Mouse (Mus musculus): ENCODE data around the gene Plpp2.

Plpp2 gene

GRCm38 (mm10) chr10:79552531-79552930 lies 18.9 kb upstream of the Plpp2 start:
- no peak for ATAC-seq (ENCODE audit: insufficient number of reproducible peaks, low FRiP score, low TSS enrichment)

DNA sequence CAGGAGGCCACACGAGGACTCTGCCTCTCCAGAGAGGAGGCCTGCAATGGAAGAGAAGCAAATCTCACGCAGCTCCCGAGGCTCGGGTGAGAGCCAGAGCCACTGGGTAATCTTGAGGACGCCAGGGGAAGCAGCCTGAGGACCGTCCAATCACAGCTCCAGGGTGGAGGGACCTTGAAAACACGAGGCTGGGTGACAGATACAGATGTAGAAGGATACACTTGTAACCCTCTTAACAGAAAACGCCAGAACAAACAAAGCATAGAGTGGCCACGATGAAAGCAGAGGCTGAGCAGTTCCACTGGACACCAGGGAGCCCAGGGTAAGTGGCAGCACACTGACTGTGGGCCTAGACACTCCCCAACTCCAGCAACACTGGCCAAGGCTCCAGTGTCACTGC lies 16.8 kb upstream of the Plpp2 start:
- ATAC-seq (ENCODE audit: insufficient number of reproducible peaks, low FRiP score, low TSS enrichment): no peak

DNA sequence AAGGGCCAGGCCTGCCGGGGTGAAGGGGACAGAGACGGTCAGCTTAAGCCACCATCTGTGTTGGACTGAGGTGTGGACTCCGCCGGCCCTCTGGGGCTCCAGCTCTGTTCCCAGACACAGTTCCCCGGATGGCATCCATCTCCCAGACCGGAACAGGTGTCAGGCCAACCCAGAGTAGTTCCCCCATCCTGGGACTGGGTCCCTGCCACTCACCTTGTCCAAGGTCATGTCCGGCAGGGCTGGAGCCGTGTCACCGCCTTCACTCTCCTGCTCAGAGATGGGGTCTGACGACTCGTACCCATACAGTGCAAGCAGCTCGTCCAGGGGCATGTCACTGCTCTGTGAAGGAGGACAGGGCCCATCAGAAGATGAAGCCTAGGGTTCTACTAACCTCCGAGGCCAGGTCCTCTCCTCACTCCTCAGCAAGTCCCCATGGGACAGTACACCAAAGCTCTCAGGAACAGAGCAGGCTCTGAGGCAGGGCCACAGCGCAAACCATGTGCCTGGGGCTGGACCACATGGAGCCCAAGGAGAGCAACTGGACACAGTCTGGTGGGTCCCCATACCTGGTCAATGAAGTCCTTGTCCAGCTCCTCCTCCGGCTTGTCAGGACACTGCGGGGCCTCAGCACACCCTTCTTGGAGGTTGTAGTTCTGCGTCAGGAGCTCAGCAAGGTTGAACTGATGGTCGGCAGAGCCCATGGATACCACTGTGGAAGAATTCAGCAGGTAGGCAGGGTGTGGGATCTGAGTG lies 15.6 kb upstream of the Plpp2 start:
- no peak for ATAC-seq (ENCODE audit: insufficient number of reproducible peaks, low FRiP score, low TSS enrichment)

GRCm38 (mm10) chr10:79548546-79548945 lies 14.9 kb upstream of the Plpp2 start:
- ATAC-seq (ENCODE audit: insufficient number of reproducible peaks, low FRiP score, low TSS enrichment): no peak

GRCm38 (mm10) chr10:79547148-79547675 lies 13.6 kb upstream of the Plpp2 start:
- no peak for ATAC-seq (ENCODE audit: insufficient number of reproducible peaks, low FRiP score, low TSS enrichment)

DNA sequence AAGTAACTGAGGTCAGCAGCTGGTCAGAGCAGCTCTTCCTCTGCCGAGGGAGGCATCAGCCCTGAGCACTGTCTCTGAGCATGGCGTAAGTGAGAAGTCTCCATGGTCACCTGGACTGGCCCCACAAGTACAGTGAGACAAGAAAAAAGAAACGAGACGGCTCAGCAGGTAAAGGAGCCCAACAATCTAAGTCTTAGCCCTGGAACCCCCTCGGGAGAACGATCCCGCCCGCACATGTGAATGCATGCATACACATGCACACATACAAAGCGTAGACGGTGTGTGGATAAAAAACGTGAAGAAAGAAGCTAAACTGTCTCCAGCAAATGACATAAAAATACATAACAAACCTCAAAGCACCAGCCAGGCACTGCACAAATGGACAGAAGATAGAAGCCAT lies 12.9 kb upstream of the Plpp2 start:
- ATAC-seq (ENCODE audit: insufficient number of reproducible peaks, low FRiP score, low TSS enrichment): no peak

GRCm38 (mm10) chr10:79545891-79546290 lies 12.3 kb upstream of the Plpp2 start:
- no peak for ATAC-seq (ENCODE audit: insufficient number of reproducible peaks, low FRiP score, low TSS enrichment)

DNA sequence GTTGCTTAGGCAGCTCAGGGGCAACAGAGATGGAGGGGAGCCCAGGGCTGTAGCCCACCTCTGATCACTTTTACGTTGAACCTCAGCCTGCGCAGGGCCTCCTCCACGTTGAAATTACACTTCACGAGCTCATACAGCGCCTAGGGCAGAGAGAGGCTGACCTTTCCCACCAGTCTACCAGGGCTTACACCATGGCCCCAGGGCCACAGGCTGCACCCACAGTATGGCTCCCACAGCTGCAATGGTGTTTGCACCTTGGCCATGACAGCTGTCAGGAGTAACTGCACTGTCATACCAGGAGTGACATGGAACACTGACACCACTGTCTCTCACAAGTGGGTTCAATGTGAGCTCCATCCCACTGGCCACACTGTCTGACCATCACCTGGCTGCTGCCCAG lies 11.0 kb upstream of the Plpp2 start:
- no peak for ATAC-seq (ENCODE audit: insufficient number of reproducible peaks, low FRiP score, low TSS enrichment)

DNA sequence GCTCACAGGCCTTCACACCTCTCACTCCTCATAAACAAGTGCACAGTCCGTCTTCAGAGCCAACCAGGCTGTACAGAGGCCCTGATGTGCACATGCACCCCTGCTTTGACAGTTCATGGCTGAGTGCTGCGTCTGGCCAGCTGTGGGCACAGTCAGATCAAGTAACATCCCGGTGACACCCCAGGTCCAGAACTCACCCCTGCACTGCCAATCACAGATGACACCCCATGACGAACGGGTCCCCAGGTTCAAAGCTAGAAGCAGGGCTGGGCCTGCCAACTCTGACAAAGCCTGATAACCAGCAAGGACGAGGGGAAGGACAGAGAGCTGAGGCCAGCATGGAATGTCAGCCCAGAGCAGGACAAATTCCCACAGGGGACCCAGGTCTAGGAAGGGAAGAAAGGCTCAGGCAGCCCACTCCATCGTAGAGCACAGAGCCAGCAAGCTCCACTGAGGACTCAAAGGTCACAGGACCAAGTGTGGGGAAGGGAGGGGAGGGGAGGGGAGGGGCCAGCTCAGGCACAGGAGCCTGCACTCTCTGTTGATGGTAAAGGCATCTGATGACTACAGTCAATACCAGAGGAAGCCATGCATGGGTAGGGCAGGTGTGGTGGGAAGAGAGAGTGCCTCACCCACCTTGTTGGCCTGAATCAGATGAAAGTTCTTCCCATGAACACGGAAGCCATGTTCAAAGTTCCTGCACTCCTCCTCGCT lies 10.4 kb upstream of the Plpp2 start:
- no peak for ATAC-seq (ENCODE audit: insufficient number of reproducible peaks, low FRiP score, low TSS enrichment)

DNA sequence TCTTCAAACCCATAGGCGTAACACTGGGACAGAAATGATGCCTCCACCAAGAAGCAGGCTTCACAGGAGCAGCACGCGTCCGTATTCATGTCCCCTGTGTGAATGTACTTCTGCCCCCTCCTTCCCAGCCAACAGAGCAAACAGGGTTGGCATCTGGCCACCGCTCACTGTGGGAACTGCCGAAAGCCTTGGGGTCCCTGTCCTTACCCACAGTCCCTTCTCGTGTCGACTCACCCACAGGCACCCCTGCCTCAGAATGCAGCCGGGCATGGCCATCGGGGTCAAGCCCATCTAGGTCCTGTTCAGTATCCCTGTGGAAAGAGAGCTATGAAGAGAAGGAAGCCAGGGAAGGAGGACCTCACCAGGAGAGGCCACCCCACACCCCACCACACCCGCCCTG lies 8.6 kb upstream of the Plpp2 start:
- no peak for ATAC-seq (ENCODE audit: insufficient number of reproducible peaks, low FRiP score, low TSS enrichment)

DNA sequence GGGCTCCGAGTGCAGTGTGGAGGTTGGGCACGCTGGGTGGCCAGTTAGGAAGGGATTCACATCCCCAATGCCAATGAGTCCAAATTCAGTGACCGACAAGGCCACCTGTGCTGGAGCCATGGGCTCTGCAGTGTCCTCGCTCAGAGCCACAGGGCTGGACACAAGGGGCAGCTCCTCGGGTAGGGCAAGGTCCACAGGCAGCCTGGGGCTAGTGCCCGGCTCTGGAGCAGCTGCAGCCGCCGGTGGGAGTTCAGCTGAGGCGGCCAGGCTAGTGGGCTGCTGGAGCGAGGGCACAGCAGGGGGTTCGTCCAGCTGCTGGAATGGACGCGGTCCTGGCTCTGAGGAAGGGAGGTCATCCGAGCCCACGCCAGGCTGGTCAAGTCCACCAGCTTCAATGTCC lies 7.9 kb upstream of the Plpp2 start:
- no peak for ATAC-seq (ENCODE audit: insufficient number of reproducible peaks, low FRiP score, low TSS enrichment)

GRCm38 (mm10) chr10:79540746-79541145 lies 7.2 kb upstream of the Plpp2 start:
- no peak for ATAC-seq (ENCODE audit: insufficient number of reproducible peaks, low FRiP score, low TSS enrichment)

DNA sequence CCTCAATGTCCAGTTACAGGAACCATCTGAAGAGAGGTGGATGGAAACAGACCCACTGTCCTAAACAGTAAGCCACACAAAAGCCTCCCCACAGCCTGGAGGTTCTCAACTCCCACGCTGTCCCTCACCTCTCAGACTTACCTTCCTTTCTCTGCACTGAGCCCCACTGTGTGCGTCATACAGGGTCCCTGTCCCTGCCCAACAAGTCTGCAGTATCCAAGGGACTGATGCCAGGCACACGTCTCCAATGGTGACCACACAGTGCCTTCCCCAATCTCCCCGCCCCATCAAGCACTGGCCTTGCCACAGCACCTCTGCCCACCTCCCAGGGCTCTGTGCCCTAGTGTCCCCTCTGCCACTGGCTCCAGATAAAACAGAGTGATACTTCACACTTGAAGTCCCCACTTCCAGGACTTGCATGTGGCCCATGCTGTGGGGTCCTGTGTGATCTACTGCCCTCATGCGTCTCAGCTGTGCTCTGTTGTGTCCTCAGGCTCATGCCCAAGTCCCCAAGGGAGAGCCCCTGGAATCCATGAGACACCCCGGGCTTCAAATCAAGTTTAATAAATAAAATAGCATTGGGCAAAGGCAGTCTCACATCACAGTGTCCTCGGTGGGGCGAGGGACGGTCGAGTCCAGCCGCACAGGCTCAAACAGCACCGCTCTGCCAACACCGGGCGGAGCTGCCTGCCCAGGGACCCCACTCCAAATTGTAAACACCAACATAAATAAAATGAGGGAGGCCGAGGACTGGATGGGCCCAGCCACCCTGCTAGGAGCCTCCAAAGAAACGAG lies 6.3 kb upstream of the Plpp2 start:
- no peak for ATAC-seq (ENCODE audit: insufficient number of reproducible peaks, low FRiP score, low TSS enrichment)

GRCm38 (mm10) chr10:79538873-79539272 lies 5.3 kb upstream of the Plpp2 start:
- ATAC-seq (ENCODE audit: insufficient number of reproducible peaks, low FRiP score, low TSS enrichment): no peak

GRCm38 (mm10) chr10:79538323-79538722 lies 4.7 kb upstream of the Plpp2 start:
- ATAC-seq (ENCODE audit: insufficient number of reproducible peaks, low FRiP score, low TSS enrichment): no peak

GRCm38 (mm10) chr10:79537781-79538180 lies 4.2 kb upstream of the Plpp2 start:
- no peak for ATAC-seq (ENCODE audit: insufficient number of reproducible peaks, low FRiP score, low TSS enrichment)

DNA sequence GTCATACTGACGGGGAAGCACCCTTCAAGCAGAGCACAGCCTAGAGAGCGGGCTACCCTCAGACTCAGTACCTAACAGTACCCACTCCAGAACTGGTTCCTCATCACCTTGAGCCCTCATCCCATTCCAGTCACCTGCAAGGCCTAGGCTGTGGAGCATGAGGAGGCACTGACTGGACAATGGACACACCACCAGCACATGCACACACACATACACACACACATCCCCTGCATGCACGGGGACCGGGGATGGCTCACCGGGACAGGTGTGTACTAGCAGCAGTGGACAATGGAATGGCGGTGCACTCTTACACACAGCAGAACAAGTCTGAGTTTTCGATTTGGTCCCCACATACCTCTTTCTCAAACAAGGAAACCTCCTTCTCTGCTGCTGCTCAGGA lies 3.7 kb upstream of the Plpp2 start:
- ATAC-seq (ENCODE audit: insufficient number of reproducible peaks, low FRiP score, low TSS enrichment): no peak

GRCm38 (mm10) chr10:79536461-79537080 lies 3.0 kb upstream of the Plpp2 start:
- no peak for ATAC-seq (ENCODE audit: insufficient number of reproducible peaks, low FRiP score, low TSS enrichment)

GRCm38 (mm10) chr10:79535431-79535830 lies 1.8 kb upstream of the Plpp2 start:
- no peak for ATAC-seq (ENCODE audit: insufficient number of reproducible peaks, low FRiP score, low TSS enrichment)

GRCm38 (mm10) chr10:79534426-79534825 lies 830 bp upstream of the Plpp2 start:
- no peak for ATAC-seq (ENCODE audit: insufficient number of reproducible peaks, low FRiP score, low TSS enrichment)

GRCm38 (mm10) chr10:79532678-79533077 lies 918 bp downstream of the Plpp2 start:
- ATAC-seq (ENCODE audit: insufficient number of reproducible peaks, low FRiP score, low TSS enrichment): no peak

Data from cerebellum, adult (tissue).